Comparison of ENCODE assay signal across 19 mouse cellular contexts in the genomic region with DNA sequence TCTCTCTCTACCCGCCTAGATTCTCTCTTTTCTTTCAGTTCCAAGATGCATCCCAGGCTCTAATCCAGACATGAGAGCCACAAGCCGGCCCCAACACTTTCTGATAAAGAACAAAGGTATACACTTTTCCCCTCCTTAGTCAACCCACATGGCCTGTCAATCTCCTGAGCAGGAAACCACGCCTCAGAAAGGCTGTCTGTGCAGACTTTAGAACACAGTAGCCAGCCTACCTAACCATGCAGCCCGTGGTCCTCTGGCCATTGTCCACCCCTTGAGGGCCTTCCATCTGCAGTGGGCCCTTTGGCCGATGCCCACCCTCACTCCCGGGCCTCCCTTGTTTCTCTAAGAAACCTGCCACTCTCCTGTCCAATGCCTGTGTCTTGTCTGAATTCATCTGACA. TPM values are rescaled to one million over a fixed set of nuclear protein-coding genes. Genes with fewer than 3 reads are reported as not detected.
DNase-seq lines count a peak whose midpoint lies in the region; ATAC-seq and TF ChIP-seq lines count a peak whose summit lies in the region.
"Not testable (repeated sequence)": the region's sequence is repeated elsewhere in the genome, so short reads cannot be mapped to it uniquely, and the experiment has no call there.
"Had no signal": no experiment of that assay in that cellular context is flagged by ENCODE, and none has a peak within 500 bp of the region (broad histone marks: within the 10 kb centered on the region; RNA-seq: fewer than 3 reads in every experiment).

No protein-coding gene starts in this region.

- H3K9ac ChIP-seq in embryonic facial prominence, embryonic 13.5 days; intestine, embryonic 14.5 days (ENCODE audit: low read length); kidney, embryonic 14.5 days (ENCODE audit: low read depth, low read length); liver, postnatal 0 days (replicated peaks); midbrain, embryonic 16.5 days (ENCODE audit: low read depth, low read length); stomach, embryonic 15.5 days: not testable (repeated sequence)

- not testable (repeated sequence) for H3K36me3 ChIP-seq in embryonic facial prominence, embryonic 13.5 days; intestine, embryonic 14.5 days (ENCODE audit: control insufficient read depth, insufficient read depth, low read length); kidney, embryonic 14.5 days (ENCODE audit: control insufficient read depth, insufficient read depth, low read length); liver, postnatal 0 days (replicated peaks; ENCODE audit: insufficient read depth, low read length); midbrain, embryonic 16.5 days (ENCODE audit: control insufficient read depth, insufficient read depth, low read length); stomach, embryonic 15.5 days

- peak; percentile 37; the same call in 1 of the 2 replicates for ATAC-seq in embryonic facial prominence, embryonic 13.5 days (ENCODE audit: insufficient number of reproducible peaks, insufficient read depth, low FRiP score, low TSS enrichment, low read depth)
- ATAC-seq in intestine, embryonic 14.5 days (replicated peaks; ENCODE audit: low FRiP score, low TSS enrichment, low read depth) = peak; percentile 70; the same call in 1 of the 2 replicates
- 0 out of 2 replicates have a peak, but pooled peaks have one; percentile 46 for ATAC-seq in kidney, embryonic 14.5 days (ENCODE audit: low FRiP score, low TSS enrichment)
- ATAC-seq in liver, postnatal 0 days = not testable (repeated sequence)
- ATAC-seq in midbrain, embryonic 16.5 days = peak; percentile 42; the same call in 1 of the 2 replicates
- peak; percentile 82 for ATAC-seq in stomach, embryonic 15.5 days (ENCODE audit: insufficient read depth, low FRiP score, low read depth)

- H3K27me3 ChIP-seq in embryonic facial prominence, embryonic 13.5 days; intestine, embryonic 14.5 days (replicated peaks; ENCODE audit: control insufficient read depth, insufficient read depth, low read length); kidney, embryonic 14.5 days (ENCODE audit: control insufficient read depth, insufficient read depth, low read length); liver, postnatal 0 days (ENCODE audit: insufficient read depth, low read length); midbrain, embryonic 16.5 days (ENCODE audit: control insufficient read depth, insufficient read depth, low read depth, low read length); stomach, embryonic 15.5 days (replicated peaks): not testable (repeated sequence)

- TF ChIP-seq CTCF in liver, postnatal 0 days (IDR thresholded peaks at IDR 0.05; ENCODE audit: low read depth) = not testable (repeated sequence)

- DNase-seq in CD4-positive, CD25-positive, alpha-beta regulatory T cell, adult 2 months (ENCODE audit: low read depth, low spot score) = peak; percentile 49
- not testable (repeated sequence) for DNase-seq in intestine, embryonic 14.5 days (ENCODE audit: low spot score); liver, postnatal 0 days
- DNase-seq in thymus, postnatal 14 days = peak; percentile 45

- not testable (repeated sequence) for H3K4me2 ChIP-seq in embryonic facial prominence, embryonic 13.5 days; intestine, embryonic 14.5 days (ENCODE audit: low read length); kidney, embryonic 14.5 days (replicated peaks; ENCODE audit: low read depth, low read length); liver, postnatal 0 days (ENCODE audit: low read depth, low read length); midbrain, embryonic 16.5 days (ENCODE audit: low read length); stomach, embryonic 15.5 days

- WGBS in embryonic facial prominence, embryonic 13.5 days = 32% methylated on average over 6 of the region's 6 CpGs
- 33% methylated on average over 6 of the region's 6 CpGs for WGBS in intestine, embryonic 14.5 days
- 27% methylated on average over 6 of the region's 6 CpGs for WGBS in kidney, embryonic 14.5 days
- 31% methylated on average over 6 of the region's 6 CpGs for WGBS in liver, postnatal 0 days (ENCODE audit: insufficient replicate concordance)
- 39% methylated on average over 6 of the region's 6 CpGs for WGBS in midbrain, embryonic 16.5 days
- 35% methylated on average over 6 of the region's 6 CpGs for WGBS in stomach, embryonic 15.5 days

- TF ChIP-seq EP300 in liver, postnatal 0 days (IDR thresholded peaks at IDR 0.05; ENCODE audit: low read depth) = not testable (repeated sequence)

- not testable (repeated sequence) for H3K9me3 ChIP-seq in embryonic facial prominence, embryonic 13.5 days; intestine, embryonic 14.5 days (ENCODE audit: control insufficient read depth, low read length); kidney, embryonic 14.5 days (ENCODE audit: control insufficient read depth, low read length); liver, postnatal 0 days (ENCODE audit: low read length); midbrain, embryonic 16.5 days (replicated peaks; ENCODE audit: control insufficient read depth, low read length, poor library complexity, severe bottlenecking); stomach, embryonic 15.5 days

- peak overlapping the region; percentile 80 for H3K27ac ChIP-seq in embryonic facial prominence, embryonic 13.5 days
- H3K27ac ChIP-seq in intestine, embryonic 14.5 days (ENCODE audit: low read depth) = 0 out of 2 replicates have a peak overlapping the region, but pooled peaks have one; percentile 38
- H3K27ac ChIP-seq in kidney, embryonic 14.5 days (ENCODE audit: low read depth, low read length) = peak overlapping the region; percentile 65; the same call in 1 of the 2 replicates
- peak overlapping the region; percentile 64 for H3K27ac ChIP-seq in liver, postnatal 0 days (ENCODE audit: low read depth)
- H3K27ac ChIP-seq in midbrain, embryonic 16.5 days (ENCODE audit: low read length) = not testable (repeated sequence)
- H3K27ac ChIP-seq in stomach, embryonic 15.5 days = peak overlapping the region; percentile 77

- not testable (repeated sequence) for H3K4me3 ChIP-seq in embryonic facial prominence, embryonic 13.5 days; intestine, embryonic 14.5 days (ENCODE audit: low read depth, low read length); kidney, embryonic 14.5 days (ENCODE audit: low read length); liver, postnatal 0 days (ENCODE audit: low read depth, low read length); midbrain, embryonic 16.5 days (ENCODE audit: low read depth, low read length); stomach, embryonic 15.5 days (replicated peaks)

- not testable (repeated sequence) for H3K4me1 ChIP-seq in embryonic facial prominence, embryonic 13.5 days; intestine, embryonic 14.5 days (replicated peaks; ENCODE audit: control insufficient read depth, insufficient read depth, low read length); kidney, embryonic 14.5 days (ENCODE audit: control insufficient read depth, insufficient read depth, low read length); liver, postnatal 0 days (ENCODE audit: insufficient read depth); midbrain, embryonic 16.5 days (ENCODE audit: control insufficient read depth, insufficient read depth, low read length); stomach, embryonic 15.5 days

RNA-seq across cellular contexts. Expression of a gene that starts 36.7 kb away (rescaled TPM):
- polyA plus RNA-seq in embryonic facial prominence, embryonic 13.5 days (2015; fragmentation: Nextera tagmentation; extraction: Ambion mirVana) = 0.15 TPM in 1 of 2 replicates, not detected in the other
- polyA plus RNA-seq in intestine, embryonic 14.5 days (2014; fragmentation: Nextera tagmentation; extraction: Ambion mirVana) = 0.08 TPM in 1 of 2 replicates, not detected in the other
- polyA plus RNA-seq in kidney, embryonic 14.5 days (2014; fragmentation: Nextera tagmentation; extraction: Ambion mirVana) = 0.07 TPM in 1 of 2 replicates, not detected in the other
- 0.08 TPM in 1 of 2 replicates, not detected in the other for polyA plus RNA-seq in liver, postnatal 0 days (2015; fragmentation: Nextera tagmentation; extraction: Ambion mirVana)
- polyA plus RNA-seq in midbrain, embryonic 16.5 days (2015; fragmentation: Nextera tagmentation; extraction: Ambion mirVana) = 0.32 TPM in 1 of 2 replicates, not detected in the other
- not detected in 2 replicates for polyA plus RNA-seq in stomach, embryonic 15.5 days (2015; fragmentation: Nextera tagmentation; extraction: Ambion mirVana)
- polyA plus RNA-seq: embryonic facial prominence, embryonic 11.5 days; forebrain, embryonic 12.5 days; forebrain, postnatal 0 days; G1E; limb, embryonic 14.5 days; midbrain, embryonic 11.5 days had no signal

RNA-seq across cellular contexts. Expression of a gene that starts 39.4 kb away (rescaled TPM):
- not detected in 2 replicates for polyA plus RNA-seq in embryonic facial prominence, embryonic 13.5 days (2015; fragmentation: Nextera tagmentation; extraction: Ambion mirVana)
- polyA plus RNA-seq in intestine, embryonic 14.5 days (2014; fragmentation: Nextera tagmentation; extraction: Ambion mirVana) = 0.60 and 1.1 TPM in 2 replicates
- polyA plus RNA-seq in kidney, embryonic 14.5 days (2014; fragmentation: Nextera tagmentation; extraction: Ambion mirVana) = 0.29 and 0.32 TPM in 2 replicates
- polyA plus RNA-seq in liver, postnatal 0 days (2015; fragmentation: Nextera tagmentation; extraction: Ambion mirVana) = 0.20 TPM in 1 of 2 replicates, not detected in the other
- polyA plus RNA-seq in midbrain, embryonic 16.5 days (2015; fragmentation: Nextera tagmentation; extraction: Ambion mirVana) = not detected in 2 replicates
- polyA plus RNA-seq in stomach, embryonic 15.5 days (2015; fragmentation: Nextera tagmentation; extraction: Ambion mirVana) = 3.2 and 3.9 TPM in 2 replicates
- polyA plus RNA-seq: embryonic facial prominence, embryonic 11.5 days; forebrain, embryonic 12.5 days; forebrain, postnatal 0 days; G1E; heart, embryonic 13.5 days; hindbrain, embryonic 14.5 days; limb, embryonic 14.5 days; lung, adult 2 months; midbrain, embryonic 11.5 days; neural tube, embryonic 14.5 days; testis, adult 2 months had no signal

RNA-seq across cellular contexts. Expression of a gene that starts 42.9 kb away (rescaled TPM):
- polyA plus RNA-seq in embryonic facial prominence, embryonic 13.5 days (2015; fragmentation: Nextera tagmentation; extraction: Ambion mirVana) = 36.3 and 37.9 TPM in 2 replicates
- polyA plus RNA-seq in intestine, embryonic 14.5 days (2014; fragmentation: Nextera tagmentation; extraction: Ambion mirVana) = 40.9 and 43.4 TPM in 2 replicates
- polyA plus RNA-seq in kidney, embryonic 14.5 days (2014; fragmentation: Nextera tagmentation; extraction: Ambion mirVana) = 41.0 and 50.2 TPM in 2 replicates
- 12.2 and 13.7 TPM in 2 replicates for polyA plus RNA-seq in liver, postnatal 0 days (2015; fragmentation: Nextera tagmentation; extraction: Ambion mirVana)
- 44.5 and 48.7 TPM in 2 replicates for polyA plus RNA-seq in midbrain, embryonic 16.5 days (2015; fragmentation: Nextera tagmentation; extraction: Ambion mirVana)
- 33.0 and 38.0 TPM in 2 replicates for polyA plus RNA-seq in stomach, embryonic 15.5 days (2015; fragmentation: Nextera tagmentation; extraction: Ambion mirVana)

RNA-seq across cellular contexts. Expression of a gene that starts 50.1 kb away (rescaled TPM):
- 5.9 and 8.3 TPM in 2 replicates for polyA plus RNA-seq in embryonic facial prominence, embryonic 13.5 days (2015; fragmentation: Nextera tagmentation; extraction: Ambion mirVana)
- 3.9 and 5.4 TPM in 2 replicates for polyA plus RNA-seq in intestine, embryonic 14.5 days (2014; fragmentation: Nextera tagmentation; extraction: Ambion mirVana)
- polyA plus RNA-seq in kidney, embryonic 14.5 days (2014; fragmentation: Nextera tagmentation; extraction: Ambion mirVana) = 4.5 and 5.2 TPM in 2 replicates
- 3.7 and 4.1 TPM in 2 replicates for polyA plus RNA-seq in liver, postnatal 0 days (2015; fragmentation: Nextera tagmentation; extraction: Ambion mirVana)
- 0.64 and 0.73 TPM in 2 replicates for polyA plus RNA-seq in midbrain, embryonic 16.5 days (2015; fragmentation: Nextera tagmentation; extraction: Ambion mirVana)
- polyA plus RNA-seq in stomach, embryonic 15.5 days (2015; fragmentation: Nextera tagmentation; extraction: Ambion mirVana) = 11.3 and 12.3 TPM in 2 replicates
